Comparison of ENCODE assay signal across 12 mouse cellular contexts in the genomic region with DNA sequence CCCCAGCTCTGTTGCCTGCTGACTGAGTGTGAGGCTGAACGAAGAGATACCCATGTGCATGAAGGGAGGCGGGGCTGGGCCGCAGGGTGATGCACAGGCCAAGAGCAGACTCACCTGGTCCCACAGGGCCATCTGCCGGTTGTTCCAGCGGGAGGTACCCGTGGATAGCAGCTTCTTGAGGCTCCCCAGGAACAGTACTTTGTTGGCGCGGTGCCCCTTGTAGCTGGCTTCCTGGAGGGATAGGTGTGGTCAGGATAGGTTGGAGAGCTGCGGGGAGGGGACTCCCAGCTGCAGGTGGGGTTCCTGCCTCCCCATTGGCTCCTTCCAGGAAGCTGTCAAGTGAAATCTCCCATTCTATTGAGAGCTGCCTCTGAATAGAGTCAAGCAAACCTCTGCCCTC. TPM values are rescaled to one million over a fixed set of nuclear protein-coding genes. Genes with fewer than 3 reads are reported as not detected.
A peak's percentile ranks its signal among the peaks of the same experiment; 100 is the strongest.
DNase-seq lines count a peak whose midpoint lies in the region; ATAC-seq and TF ChIP-seq lines count a peak whose summit lies in the region.
"Had no signal": no experiment of that assay in that cellular context is flagged by ENCODE, and none has a peak within 500 bp of the region (broad histone marks: within the 10 kb centered on the region; RNA-seq: fewer than 3 reads in every experiment).

No protein-coding gene starts in this region.

- no peak for TF ChIP-seq POLR2A in cerebellum, adult 2 months (IDR thresholded peaks at IDR 0.05; ENCODE audit: borderline replicate concordance, insufficient read depth, low read length)

- WGBS in cerebellum, adult 2 months, result 13% methylated on average over 9 of the region's 9 CpGs
- WGBS in kidney, embryonic 16.5 days, result 15% methylated on average over 9 of the region's 9 CpGs

- H3K9ac ChIP-seq in kidney, embryonic 16.5 days (replicated peaks; ENCODE audit: low read length), result no peak overlapping the region
- H3K9ac ChIP-seq: embryonic facial prominence, embryonic 15.5 days; heart, embryonic 15.5 days had no signal

- H3K4me3 ChIP-seq in cerebellum, adult 2 months (replicated peaks; ENCODE audit: insufficient read depth, low read depth, low read length), result no peak overlapping the region
- no peak overlapping the region for H3K4me3 ChIP-seq in kidney, embryonic 16.5 days (ENCODE audit: low read length)
- H3K4me3 ChIP-seq: embryonic facial prominence, embryonic 15.5 days; heart, embryonic 15.5 days; limb, embryonic 10.5 days; midbrain, embryonic 10.5 days had no signal

- no peaks in the 10 kb centered on the region for H3K9me3 ChIP-seq in kidney, embryonic 16.5 days (ENCODE audit: low read length)
- H3K9me3 ChIP-seq: embryonic facial prominence, embryonic 15.5 days; heart, embryonic 15.5 days; limb, embryonic 10.5 days; midbrain, embryonic 10.5 days had no signal

- H3K4me2 ChIP-seq in kidney, embryonic 16.5 days (replicated peaks; ENCODE audit: low read depth, low read length), result no peak overlapping the region
- H3K4me2 ChIP-seq: embryonic facial prominence, embryonic 15.5 days; heart, embryonic 15.5 days had no signal

- TF ChIP-seq CTCF in cerebellum, adult 2 months (IDR thresholded peaks at IDR 0.05; ENCODE audit: borderline replicate concordance, insufficient read depth, low read depth, low read length), result peak; percentile 49; the same call in 1 of the 2 replicates

- no peaks in the 10 kb centered on the region for H3K27me3 ChIP-seq in cerebellum, adult 2 months (ENCODE audit: control insufficient read depth, insufficient read depth, low read length)
- no peaks in the 10 kb centered on the region for H3K27me3 ChIP-seq in kidney, embryonic 16.5 days (ENCODE audit: insufficient read depth, low read length)
- H3K27me3 ChIP-seq: embryonic facial prominence, embryonic 15.5 days had no signal

- DNase-seq in cerebellum, adult 11-12 months, result peak; percentile 59
- DNase-seq in cerebellum, adult 8-10 months, result no peak
- DNase-seq in cerebellum, adult 2 months, result peak; percentile 51 to 65
- DNase-seq in lung, postnatal 25 days (ENCODE audit: low spot score), result peak; percentile 55
- DNase-seq in T-cell, adult 2 months (ENCODE audit: low spot score), result no peak
- DNase-seq in spleen, postnatal 14 days (ENCODE audit: low spot score in 2 of 2), result no peak
- no peak for DNase-seq in layer of hippocampus, adult 9-10 months (ENCODE audit: low spot score)

- H3K27ac ChIP-seq in cerebellum, adult 2 months (ENCODE audit: insufficient read depth, low read length), result no peak overlapping the region
- H3K27ac ChIP-seq in kidney, embryonic 16.5 days (ENCODE audit: low read length), result no peak overlapping the region
- H3K27ac ChIP-seq: embryonic facial prominence, embryonic 15.5 days; heart, embryonic 15.5 days; limb, embryonic 10.5 days; midbrain, embryonic 10.5 days had no signal

- peaks cover 8% of the 10 kb centered on the region for H3K4me1 ChIP-seq in cerebellum, adult 2 months (ENCODE audit: control insufficient read depth, insufficient read depth, low read length)
- no peaks in the 10 kb centered on the region for H3K4me1 ChIP-seq in kidney, embryonic 16.5 days (ENCODE audit: insufficient read depth, low read length)
- H3K4me1 ChIP-seq: heart, embryonic 15.5 days had no signal

- ATAC-seq in kidney, embryonic 16.5 days (ENCODE audit: low FRiP score, low TSS enrichment), result 0 out of 2 replicates have a peak, but pooled peaks have one; percentile 40

- no peaks in the 10 kb centered on the region for H3K36me3 ChIP-seq in kidney, embryonic 16.5 days (ENCODE audit: insufficient read depth, low read length)
- H3K36me3 ChIP-seq: embryonic facial prominence, embryonic 15.5 days; heart, embryonic 15.5 days; limb, embryonic 10.5 days; midbrain, embryonic 10.5 days had no signal

RNA-seq across cellular contexts. Expression of a gene that starts 9.6 kb away (rescaled TPM):
- polyA plus RNA-seq in cerebellum, adult 2 months (2012; rRNA removed), result 0.69 and 1.1 TPM in 2 replicates
- polyA plus RNA-seq in kidney, embryonic 16.5 days (2015; fragmentation: Nextera tagmentation; extraction: Ambion mirVana), result 2.1 and 2.9 TPM in 2 replicates

RNA-seq across cellular contexts. Expression of a gene that starts 56.5 kb away (rescaled TPM):
- 29.0 and 30.3 TPM in 2 replicates for polyA plus RNA-seq in cerebellum, adult 2 months (2012; rRNA removed)
- 75.7 and 78.5 TPM in 2 replicates for polyA plus RNA-seq in kidney, embryonic 16.5 days (2015; fragmentation: Nextera tagmentation; extraction: Ambion mirVana)

RNA-seq across cellular contexts. Expression of a gene that starts 56.5 kb away (rescaled TPM):
- polyA plus RNA-seq in cerebellum, adult 2 months (2012; rRNA removed), result 26.6 and 28.8 TPM in 2 replicates
- 5.9 and 6.4 TPM in 2 replicates for polyA plus RNA-seq in kidney, embryonic 16.5 days (2015; fragmentation: Nextera tagmentation; extraction: Ambion mirVana)

Comparison
In these comparisons a context has a peak if more than half of its experiments do, and no peak if none do; other contexts are left out.
1. DNase-seq: peak in cerebellum, adult 11-12 months (single experiment), cerebellum, adult 2 months (2 of 2) and lung, postnatal 25 days (single experiment); none in cerebellum, adult 8-10 months (single experiment), T-cell, adult 2 months (single experiment), spleen, postnatal 14 days (0 of 2) and layer of hippocampus, adult 9-10 months (single experiment).